Comparison of ENCODE assay signal across 26 mouse cellular contexts in the genomic region with DNA sequence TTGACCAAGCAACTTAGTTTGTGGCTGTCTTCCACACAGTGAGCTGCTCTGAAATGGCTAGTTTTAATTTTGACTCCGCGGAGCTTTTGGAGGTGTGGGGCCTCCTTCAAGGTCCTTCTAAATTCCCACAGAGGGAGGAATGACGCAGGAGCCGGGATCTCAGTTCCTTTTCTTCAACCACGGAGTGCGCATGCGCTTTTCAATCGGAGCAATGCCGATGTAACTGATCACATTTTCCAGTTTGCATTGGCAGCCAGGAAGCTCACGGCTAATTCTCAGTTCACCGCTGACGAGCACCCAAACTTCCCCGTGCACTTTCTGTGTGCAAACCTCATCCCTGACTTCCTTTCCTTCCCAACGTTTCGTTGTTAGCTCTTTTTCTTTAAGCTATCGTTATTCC. TPM values are rescaled to one million over a fixed set of nuclear protein-coding genes. Genes with fewer than 3 reads are reported as not detected.
DNase-seq lines count a peak whose midpoint lies in the region; ATAC-seq and TF ChIP-seq lines count a peak whose summit lies in the region.
"Had no signal": no experiment of that assay in that cellular context is flagged by ENCODE, and none has a peak within 500 bp of the region (broad histone marks: within the 10 kb centered on the region; RNA-seq: fewer than 3 reads in every experiment).

No protein-coding gene starts in this region.

- dilution Hi-C loops in CH12.LX (cut with MboI; ENCODE audit: extremely low pct_ligation_motif_present, extremely low pct_unique_long_range_greater_than_20kb, low sequenced_read_pairs) = no loop called here

- TF ChIP-seq CTCF in gastrocnemius, adult 2 months (IDR thresholded peaks at IDR 0.05) = no peak
- no peak for TF ChIP-seq CTCF in CH12.LX (conservative IDR thresholded peaks at IDR 0.05 in 1 of 2, IDR thresholded peaks at IDR 0.05 in 1 of 2; ENCODE audit: low read depth in 2 of 2, low read length in 2 of 2)
- TF ChIP-seq CTCF in liver, postnatal 0 days (IDR thresholded peaks at IDR 0.05; ENCODE audit: low read depth) = no peak

- ATAC-seq in limb, embryonic 15.5 days (ENCODE audit: insufficient number of reproducible peaks, low FRiP score, low TSS enrichment, low read depth) = no peak
- no peak; the same call in 1 of the 2 replicates for ATAC-seq in embryonic facial prominence, embryonic 15.5 days (ENCODE audit: insufficient number of reproducible peaks, low FRiP score, low TSS enrichment, low read depth)
- ATAC-seq in liver, postnatal 0 days = no peak
- ATAC-seq: activated CD4-positive, CD25-positive, alpha-beta regulatory T cell, adult 4 months; forebrain, embryonic 14.5 days; forebrain, embryonic 16.5 days; Patski had no signal

- in situ Hi-C loops in CH12.LX (cut with MboI; ENCODE audit: low pct_ligation_motif_present, low pct_unique_long_range_greater_than_20kb, low sequenced_read_pairs) = no loop called here

- no peak overlapping the region for H3K9ac ChIP-seq in limb, embryonic 15.5 days
- H3K9ac ChIP-seq in CH12.LX (ENCODE audit: insufficient read depth, low read depth) = no peak overlapping the region
- no peak overlapping the region for H3K9ac ChIP-seq in embryonic facial prominence, embryonic 15.5 days
- H3K9ac ChIP-seq in liver, postnatal 0 days (replicated peaks) = no peak overlapping the region
- H3K9ac ChIP-seq: embryonic facial prominence, embryonic 12.5 days; forebrain, embryonic 12.5 days had no signal

- H3K36me3 ChIP-seq in limb, embryonic 15.5 days = no peaks in the 10 kb centered on the region
- H3K36me3 ChIP-seq in limb, embryonic 10.5 days = no peaks in the 10 kb centered on the region
- H3K36me3 ChIP-seq in CH12.LX (replicated peaks in 1 of 2; ENCODE audit: control insufficient read depth in 1 of 2, insufficient read depth in 1 of 2, low read length in 1 of 2) = no peaks in the 10 kb centered on the region
- H3K36me3 ChIP-seq in embryonic facial prominence, embryonic 15.5 days = no peaks in the 10 kb centered on the region
- no peaks in the 10 kb centered on the region for H3K36me3 ChIP-seq in liver, postnatal 0 days (replicated peaks; ENCODE audit: insufficient read depth, low read length)
- H3K36me3 ChIP-seq: embryonic facial prominence, embryonic 12.5 days; forebrain, embryonic 10.5 days; forebrain, embryonic 12.5 days; G1E had no signal

- no peak for TF ChIP-seq RAD21 in CH12.LX (IDR thresholded peaks at IDR 0.05; ENCODE audit: low read depth, low read length)

- no peak for TF ChIP-seq POLR2A in CH12.LX (IDR thresholded peaks at IDR 0.05; ENCODE audit: low read depth, low read length)

- intact Hi-C loops in gastrocnemius, adult 2 months (cut with DNase I) = loop anchor here (10.0 kb wide), 1 partner anchor 164 kb away; no protein-coding TSS in a partner anchor
- intact Hi-C loops in gastrocnemius, postnatal 14 days (cut with DNase I; ENCODE audit: low total_unique reads) = no loop called here

- H3K27me3 ChIP-seq in limb, embryonic 15.5 days = peaks cover 27% of the 10 kb centered on the region
- H3K27me3 ChIP-seq in limb, embryonic 10.5 days (ENCODE audit: low read depth, poor library complexity, severe bottlenecking) = peaks cover 85% of the 10 kb centered on the region
- H3K27me3 ChIP-seq in CH12.LX (replicated peaks) = peaks cover 54% of the 10 kb centered on the region
- peaks cover 12% of the 10 kb centered on the region for H3K27me3 ChIP-seq in embryonic facial prominence, embryonic 15.5 days
- peaks cover 25% of the 10 kb centered on the region for H3K27me3 ChIP-seq in liver, postnatal 0 days (ENCODE audit: insufficient read depth, low read length)
- H3K27me3 ChIP-seq: Patski had no signal

- no peaks in the 10 kb centered on the region for H3K9me3 ChIP-seq in limb, embryonic 15.5 days
- 0 out of 2 replicates have a peak, but pooled peaks cover 2% of the 10 kb centered on the region for H3K9me3 ChIP-seq in limb, embryonic 10.5 days (replicated peaks)
- H3K9me3 ChIP-seq in CH12.LX (replicated peaks; ENCODE audit: low read length) = no peaks in the 10 kb centered on the region
- no peaks in the 10 kb centered on the region for H3K9me3 ChIP-seq in embryonic facial prominence, embryonic 15.5 days (replicated peaks)
- H3K9me3 ChIP-seq in liver, postnatal 0 days (ENCODE audit: low read length) = no peaks in the 10 kb centered on the region
- H3K9me3 ChIP-seq: embryonic facial prominence, embryonic 12.5 days; forebrain, embryonic 12.5 days had no signal

- TF ChIP-seq EP300 in CH12.LX (IDR thresholded peaks at IDR 0.05; ENCODE audit: low read length) = no peak
- no peak for TF ChIP-seq EP300 in liver, postnatal 0 days (IDR thresholded peaks at IDR 0.05; ENCODE audit: low read depth)

- H3K27ac ChIP-seq in gastrocnemius, adult 2 months = no peak overlapping the region; the same call in 1 of the 2 replicates
- 0 out of 2 replicates have a peak overlapping the region, but pooled peaks have one; percentile 22 for H3K27ac ChIP-seq in limb, embryonic 15.5 days
- no peak overlapping the region for H3K27ac ChIP-seq in limb, embryonic 10.5 days
- H3K27ac ChIP-seq in CH12.LX (ENCODE audit: insufficient read depth, low read depth) = no peak overlapping the region
- 0 out of 2 replicates have a peak overlapping the region, but pooled peaks have one; percentile 22 for H3K27ac ChIP-seq in embryonic facial prominence, embryonic 15.5 days (replicated peaks)
- H3K27ac ChIP-seq in liver, postnatal 0 days (ENCODE audit: low read depth) = no peak overlapping the region
- H3K27ac ChIP-seq: forebrain, embryonic 10.5 days; forebrain, embryonic 12.5 days had no signal

- no peak overlapping the region for H3K4me2 ChIP-seq in limb, embryonic 15.5 days
- H3K4me2 ChIP-seq in CH12.LX (ENCODE audit: insufficient read depth, low read depth, poor library complexity, severe bottlenecking) = no peak overlapping the region
- H3K4me2 ChIP-seq in embryonic facial prominence, embryonic 15.5 days (replicated peaks) = no peak overlapping the region
- H3K4me2 ChIP-seq in liver, postnatal 0 days (ENCODE audit: low read depth, low read length) = no peak overlapping the region
- H3K4me2 ChIP-seq: embryonic facial prominence, embryonic 12.5 days; forebrain, embryonic 12.5 days had no signal

- 65% methylated on average over 16 of the region's 16 CpGs for WGBS in limb, embryonic 15.5 days
- 90% methylated on average over 16 of the region's 16 CpGs for WGBS in limb, embryonic 10.5 days
- WGBS in embryonic facial prominence, embryonic 15.5 days = 60% methylated on average over 16 of the region's 16 CpGs
- WGBS in liver, postnatal 0 days (ENCODE audit: insufficient replicate concordance) = 80% methylated on average over 16 of the region's 16 CpGs

- peaks cover 15% of the 10 kb centered on the region for H3K4me1 ChIP-seq in limb, embryonic 15.5 days
- H3K4me1 ChIP-seq in limb, embryonic 10.5 days = peaks cover 20% of the 10 kb centered on the region
- H3K4me1 ChIP-seq in CH12.LX (ENCODE audit: control insufficient read depth in 1 of 2, insufficient read depth in 2 of 2) = peaks cover 0 to 12% of the 10 kb centered on the region in 2 experiments; a peak in 3 of 4 replicates
- H3K4me1 ChIP-seq in embryonic facial prominence, embryonic 15.5 days = peaks cover 8% of the 10 kb centered on the region; the same call in 1 of the 2 replicates
- no peaks in the 10 kb centered on the region; the same call in 1 of the 2 replicates for H3K4me1 ChIP-seq in liver, postnatal 0 days (ENCODE audit: insufficient read depth)
- H3K4me1 ChIP-seq: embryonic facial prominence, embryonic 12.5 days had no signal

- peak overlapping the region; percentile 17; the same call in 1 of the 2 replicates for H3K4me3 ChIP-seq in gastrocnemius, adult 2 months
- H3K4me3 ChIP-seq in limb, embryonic 15.5 days = no peak overlapping the region
- H3K4me3 ChIP-seq in limb, embryonic 10.5 days = no peak overlapping the region
- no peak overlapping the region for H3K4me3 ChIP-seq in CH12.LX (replicated peaks in 1 of 3; ENCODE audit: low read depth in 2 of 3, low read length in 2 of 3, poor library complexity in 1 of 3)
- H3K4me3 ChIP-seq in embryonic facial prominence, embryonic 15.5 days (replicated peaks) = no peak overlapping the region
- no peak overlapping the region for H3K4me3 ChIP-seq in liver, postnatal 0 days (ENCODE audit: low read depth, low read length)
- H3K4me3 ChIP-seq: embryonic facial prominence, embryonic 12.5 days; forebrain, embryonic 10.5 days; forebrain, embryonic 12.5 days had no signal

- no peak for DNase-seq in gastrocnemius, adult 2 months
- no peak for DNase-seq in gastrocnemius, postnatal 14 days
- no peak for DNase-seq in limb, embryonic 10.5 days (ENCODE audit: low spot score)
- peak; percentile 66 for DNase-seq in CH12.LX (ENCODE audit: extremely low read depth)
- no peak for DNase-seq in right cerebral cortex, postnatal 4 days
- no peak for DNase-seq in liver, postnatal 0 days
- DNase-seq: adrenal gland, adult 8-10 months; adrenal gland, postnatal 14 days; adrenal gland, postnatal 36 days; cerebellum, adult 11 months; cerebellum, adult 18-20 months; cerebellum, adult 8-10 months; cerebellum, adult 9-11 months; cerebellum, postnatal 14 days; cerebellum, postnatal 36 days; embryo, embryonic 11 days had no signal

- no peaks in the 10 kb centered on the region for H3K79me2 ChIP-seq in CH12.LX (replicated peaks; ENCODE audit: control insufficient read depth, extremely low read depth, insufficient read depth, poor library complexity, severe bottlenecking)

TF ChIP-seq in CH12.LX, 34 proteins besides CTCF, POLR2A, EP300 and RAD21 (continues in another document):
- no peak for TF ChIP-seq MAX (IDR thresholded peaks at IDR 0.05; ENCODE audit: low read length)
- no peak for TF ChIP-seq USF2 (conservative IDR thresholded peaks at IDR 0.05; ENCODE audit: low read depth, low read length)
- no peak for TF ChIP-seq ZMIZ1 (IDR thresholded peaks at IDR 0.05; ENCODE audit: low read depth, low read length)
- no peak for TF ChIP-seq MAFK (IDR thresholded peaks at IDR 0.05; ENCODE audit: insufficient replicate concordance, low read length)
- no peak for TF ChIP-seq MYC (IDR thresholded peaks at IDR 0.05; ENCODE audit: low read depth, low read length)
- TF ChIP-seq BHLHE40 (IDR thresholded peaks at IDR 0.05; ENCODE audit: low read depth, low read length) = no peak
- TF ChIP-seq IRF4 (IDR thresholded peaks at IDR 0.05; ENCODE audit: low read depth, low read length) = peak; percentile 21; the same call in 1 of the 2 replicates
- no peak for TF ChIP-seq PAX5 (IDR thresholded peaks at IDR 0.05; ENCODE audit: low read length)
- TF ChIP-seq ZC3H11A (IDR thresholded peaks at IDR 0.05; ENCODE audit: low read depth, low read length) = no peak

RNA-seq across cellular contexts. Expression of a gene that starts 4.1 kb away (rescaled TPM):
- 1 to 10 TPM; 3.0 to 5.8 TPM for total RNA-seq in gastrocnemius, adult 2 months (2021)
- total RNA-seq in gastrocnemius, postnatal 14 days (2021) = 1 to 10 TPM; 3.7 to 5.1 TPM
- 11.4 and 12.8 TPM in 2 replicates for polyA plus RNA-seq in limb, embryonic 15.5 days (2015; fragmentation: Nextera tagmentation; extraction: Ambion mirVana)
- polyA plus RNA-seq in limb, embryonic 10.5 days (2016; fragmentation: Nextera tagmentation; extraction: Ambion mirVana) = 6.9 and 7.7 TPM in 2 replicates
- total RNA-seq in CH12.LX (2012; rRNA removed) (not detected in 2 replicates), CH12.LX (2014; rRNA removed) (not detected in 2 replicates)
- polyA plus RNA-seq in CH12.LX (2012; ENCODE audit: insufficient read length, low read depth) = not detected in 2 replicates
- polyA plus RNA-seq in embryonic facial prominence, embryonic 15.5 days (2015; fragmentation: Nextera tagmentation; extraction: Ambion mirVana) = 24.4 and 25.9 TPM in 2 replicates
- 0.20 and 0.25 TPM in 2 replicates for polyA plus RNA-seq in liver, postnatal 0 days (2015; fragmentation: Nextera tagmentation; extraction: Ambion mirVana)
- total RNA-seq: G1E had no signal
- polyA plus RNA-seq: G1E had no signal

Comparison
In these comparisons a context has a peak if more than half of its experiments do, and no peak if none do; other contexts are left out.
1. H3K27ac ChIP-seq: peak in limb, embryonic 15.5 days (single experiment) and embryonic facial prominence, embryonic 15.5 days (single experiment); none in gastrocnemius, adult 2 months (single experiment), limb, embryonic 10.5 days (single experiment), CH12.LX (single experiment) and liver, postnatal 0 days (single experiment).